Mouse (Mus musculus): ENCODE results near the gene Pkdrej. TPM values are rescaled to one million over a fixed set of nuclear protein-coding genes. Genes with fewer than 3 reads are reported as not detected.
A peak's percentile ranks its signal among the peaks of the same experiment; 100 is the strongest.
"Not testable (repeated sequence)": the region's sequence is repeated elsewhere in the genome, so short reads cannot be mapped to it uniquely, and the experiment has no call there.

The Pkdrej gene
- 0.16 and 0.30 TPM in 2 replicates for polyA plus RNA-seq (2012; rRNA removed)

DNA sequence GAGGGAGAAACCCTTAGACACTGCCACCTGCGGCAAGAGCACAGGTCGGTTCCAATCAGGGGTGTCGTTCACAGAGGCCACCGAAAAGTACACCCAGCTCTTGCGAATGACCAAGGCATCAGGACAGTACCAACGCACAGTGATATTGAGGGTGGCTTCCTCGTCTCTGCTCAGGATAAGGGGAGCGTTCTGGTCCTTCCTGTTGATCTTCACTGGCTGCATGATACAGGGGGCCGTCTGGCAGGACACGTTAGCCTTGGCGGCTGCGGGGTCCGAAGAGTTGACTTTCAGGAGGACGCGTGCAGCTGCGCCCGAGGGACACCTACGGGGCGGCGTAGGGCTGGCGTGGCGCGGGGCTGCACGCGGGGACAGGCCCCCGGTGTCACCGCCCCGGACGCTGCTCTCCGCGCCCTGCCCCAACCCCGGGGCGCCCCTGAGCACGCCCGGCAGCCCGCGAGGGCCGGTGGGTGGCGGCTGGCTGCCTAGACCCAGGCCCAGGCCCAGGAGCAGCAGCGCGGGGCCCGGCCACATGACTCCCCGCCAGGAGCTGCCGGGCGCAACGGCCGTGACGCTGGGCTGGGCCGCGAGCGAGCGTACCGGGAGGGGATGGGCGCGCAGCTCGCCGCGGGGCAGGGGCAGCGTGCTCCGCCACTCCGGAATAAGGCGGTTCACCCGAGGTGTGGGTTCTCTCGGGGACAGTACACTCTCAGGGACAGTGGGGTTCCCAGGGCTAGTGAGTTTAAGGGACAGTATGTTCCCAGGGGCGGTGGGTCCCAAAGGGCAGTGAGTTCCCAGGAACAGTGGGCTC is at the start of gene Pkdrej:
TSS of gene Pkdrej (minus strand) at position 532 of the 808 bp plus-strand sequence.
- WGBS, result 2% methylated on average over 65 of the region's 65 CpGs
- no peak for DNase-seq (ENCODE audit: low read depth, low spot score)

DNA sequence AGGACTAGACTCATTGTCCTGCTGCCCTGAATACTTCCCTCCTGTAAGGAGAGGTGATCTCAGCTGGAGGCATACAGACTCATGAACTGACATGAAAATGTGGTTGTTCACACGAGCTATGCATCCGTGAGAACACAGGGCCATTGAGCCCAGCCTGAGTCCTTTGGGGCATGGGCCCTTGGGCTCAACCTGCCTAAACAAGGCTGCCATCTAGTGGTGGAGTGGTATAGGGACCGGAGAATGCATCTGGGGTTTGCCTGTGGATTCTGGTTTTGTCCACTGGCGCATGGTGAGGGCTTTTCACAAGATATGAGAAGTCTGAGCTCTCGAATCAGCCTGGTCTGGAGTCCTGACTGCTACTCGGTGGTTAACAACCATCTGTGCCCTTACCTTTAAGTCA is 46.2 kb upstream of the Pkdrej start:
- DNase-seq (ENCODE audit: low read depth, low spot score), result no peak
- 40% methylated on average over 6 of the region's 6 CpGs for WGBS

DNA sequence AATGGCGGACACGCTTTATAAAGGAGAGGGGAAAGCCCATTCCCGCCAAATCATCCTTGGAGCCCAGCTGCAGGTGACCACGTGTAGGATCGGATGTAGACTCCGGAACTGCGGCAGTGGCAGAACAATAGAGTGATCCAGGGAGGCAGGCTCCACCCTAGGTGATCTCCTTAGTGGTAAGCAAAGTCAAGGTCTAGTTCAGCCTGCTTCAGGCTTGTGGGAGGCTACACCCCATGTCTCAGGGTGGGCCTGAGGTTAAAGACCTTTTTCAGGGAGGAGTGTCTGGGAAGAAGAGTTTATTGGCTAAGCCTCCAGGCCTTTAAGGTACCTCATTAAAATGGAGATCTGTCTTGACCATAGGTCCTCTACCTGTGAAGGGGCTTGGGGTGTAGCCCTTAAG is 44.4 kb upstream of the Pkdrej start:
- WGBS, result 89% methylated on average over 7 of the region's 7 CpGs
- not testable (repeated sequence) for DNase-seq (ENCODE audit: low read depth, low spot score)

GRCm38 (mm10) chr15:85859490-85860031 is 38.0 kb upstream of the Pkdrej start, which contains the start of gene Gtse1:
Gene Gtse1 (plus strand): TSS chr15:85859745.
- WGBS, result under 1% methylated on average over 42 of the region's 42 CpGs
- peak; percentile 95 for DNase-seq (ENCODE audit: low read depth, low spot score)

DNA sequence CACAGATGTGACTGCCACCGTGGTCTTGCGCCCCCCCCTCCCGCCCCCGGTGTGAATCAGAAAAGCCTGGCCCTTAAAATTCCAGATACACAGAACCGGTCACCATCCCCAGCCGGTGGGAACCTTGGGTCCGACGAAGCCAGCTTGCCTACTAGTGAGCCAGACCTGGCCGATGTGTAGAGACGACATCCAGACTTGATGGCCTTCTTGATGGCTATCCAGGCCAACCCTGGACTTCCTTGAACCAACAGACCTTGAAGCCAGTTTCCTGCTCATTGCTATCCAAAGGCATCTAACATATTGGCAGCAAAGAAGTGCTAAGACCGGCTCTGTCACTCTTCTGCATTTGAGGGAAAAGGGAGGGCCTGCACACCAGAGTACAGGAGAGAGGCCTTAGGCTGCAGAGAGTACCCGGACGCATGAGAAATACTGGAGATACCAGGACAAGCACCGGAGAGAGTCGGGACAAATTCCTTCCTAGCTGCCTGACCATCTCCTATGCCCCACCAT is 37.5 kb upstream of the Pkdrej start:
- no peak for DNase-seq (ENCODE audit: low read depth, low spot score)
- WGBS, result 7% methylated on average over 15 of the region's 15 CpGs

- 87% methylated on average over 12 of the region's 12 CpGs for WGBS
Observed at GRCm38 (mm10) chr15:85851656-85852392, 30.3 kb upstream of the Pkdrej start.

DNA sequence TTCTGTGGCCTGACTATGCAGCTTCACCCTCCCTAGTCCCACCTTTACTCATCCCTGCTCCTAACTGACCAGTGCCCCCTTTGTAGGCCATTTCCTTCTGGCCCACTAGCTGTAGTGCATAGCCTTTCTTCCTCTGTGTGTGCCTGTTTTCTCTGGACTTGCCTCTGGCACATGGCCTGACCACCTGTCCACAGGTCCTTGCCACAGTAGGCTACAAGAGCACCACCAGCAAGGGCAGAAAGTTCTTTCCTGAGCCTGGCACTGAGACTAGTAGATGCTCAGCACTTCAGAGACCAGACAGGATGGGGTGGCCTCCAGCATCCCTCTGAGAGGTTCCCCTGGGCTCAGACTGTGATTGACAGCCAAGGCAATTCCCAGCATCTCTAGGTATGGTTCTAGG is 23.5 kb upstream of the Pkdrej start:
- DNase-seq (ENCODE audit: low read depth, low spot score), result no peak

More at GRCm38 (mm10) chr15:85851656-85852392, 30.3 kb upstream of the Pkdrej start:
- DNase-seq (ENCODE audit: low read depth, low spot score), result no peak

DNA sequence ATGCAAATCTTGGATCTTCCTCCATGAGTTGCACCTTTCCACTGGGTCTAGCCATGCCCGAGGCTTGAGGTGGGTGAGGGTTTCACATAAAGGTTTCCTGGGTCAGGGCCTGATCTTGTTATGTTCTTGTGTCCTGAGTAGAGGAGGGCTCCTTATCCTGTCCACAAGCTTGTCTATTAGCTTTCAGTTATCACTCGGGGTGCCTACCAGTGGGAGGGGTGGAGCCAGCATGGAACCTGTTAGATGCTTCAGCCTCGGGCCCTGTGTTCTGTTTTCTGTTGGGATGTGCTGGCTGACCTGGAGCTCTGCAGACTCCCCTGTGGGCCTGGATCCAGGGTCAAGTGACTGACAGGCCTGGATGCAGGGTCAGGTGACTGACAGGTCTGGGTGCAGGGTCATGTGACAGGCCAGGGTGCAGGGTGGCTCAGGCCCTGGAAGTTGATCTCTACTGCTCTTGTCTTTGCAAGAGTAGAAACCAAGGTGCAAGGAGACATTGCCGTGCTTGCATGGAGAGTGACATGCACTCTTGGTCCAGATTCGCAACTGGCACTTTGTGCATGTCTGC is 20.3 kb upstream of the Pkdrej start:
- WGBS, result 86% methylated on average over 5 of the region's 5 CpGs
- DNase-seq (ENCODE audit: low read depth, low spot score), result no peak

GRCm38 (mm10) chr15:85840983-85841382 is 19.4 kb upstream of the Pkdrej start:
- 57% methylated on average over 6 of the region's 6 CpGs for WGBS
- no peak for DNase-seq (ENCODE audit: low read depth, low spot score)

DNA sequence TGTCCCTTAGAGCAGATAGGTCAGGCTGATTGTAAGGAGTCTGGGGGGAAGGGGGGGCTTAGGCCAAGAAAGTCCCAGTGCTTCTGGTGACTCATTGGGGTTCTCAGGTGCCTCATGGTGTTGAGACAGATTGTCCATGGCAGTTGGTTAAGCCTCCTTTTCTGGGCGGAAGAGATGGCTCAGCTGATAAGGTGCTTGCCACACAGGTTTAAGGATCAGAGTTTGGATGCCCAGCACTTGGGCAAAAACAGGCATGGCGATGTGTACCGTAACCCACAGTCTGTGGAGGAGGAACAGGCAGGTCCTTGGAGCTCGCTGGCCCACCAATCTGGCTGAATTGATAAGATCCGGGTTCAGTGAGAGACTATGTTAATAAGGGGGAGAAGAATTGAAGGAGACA is 15.4 kb upstream of the Pkdrej start:
- WGBS, result 86% methylated on average over 5 of the region's 5 CpGs
- DNase-seq (ENCODE audit: low read depth, low spot score), result no peak

DNA sequence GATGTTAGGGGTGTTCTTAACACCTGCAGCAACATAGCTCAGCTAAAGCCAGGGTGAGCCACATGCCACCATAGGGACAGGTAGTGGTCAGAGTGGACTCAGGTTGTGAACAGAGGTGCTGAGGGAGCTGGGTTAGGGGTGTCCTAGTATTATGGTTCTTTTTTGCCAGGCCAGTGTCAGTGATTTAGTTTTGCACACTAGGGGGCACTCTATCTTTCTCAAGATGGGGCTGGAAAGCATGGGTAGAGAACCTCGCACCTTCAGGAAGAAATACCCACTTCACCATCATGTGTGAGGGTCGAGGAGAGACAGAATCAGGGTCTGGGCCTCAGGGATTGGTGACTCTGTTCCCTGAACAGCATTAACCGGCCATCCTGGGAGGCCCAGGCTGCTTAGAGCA is 13.8 kb upstream of the Pkdrej start:
- WGBS, result 69% methylated on average over 3 of the region's 3 CpGs
- DNase-seq (ENCODE audit: low read depth, low spot score), result no peak

GRCm38 (mm10) chr15:85832599-85832998 is 11.1 kb upstream of the Pkdrej start:
- no peak for DNase-seq (ENCODE audit: low read depth, low spot score)
- 23% methylated on average over 8 of the region's 8 CpGs for WGBS

DNA sequence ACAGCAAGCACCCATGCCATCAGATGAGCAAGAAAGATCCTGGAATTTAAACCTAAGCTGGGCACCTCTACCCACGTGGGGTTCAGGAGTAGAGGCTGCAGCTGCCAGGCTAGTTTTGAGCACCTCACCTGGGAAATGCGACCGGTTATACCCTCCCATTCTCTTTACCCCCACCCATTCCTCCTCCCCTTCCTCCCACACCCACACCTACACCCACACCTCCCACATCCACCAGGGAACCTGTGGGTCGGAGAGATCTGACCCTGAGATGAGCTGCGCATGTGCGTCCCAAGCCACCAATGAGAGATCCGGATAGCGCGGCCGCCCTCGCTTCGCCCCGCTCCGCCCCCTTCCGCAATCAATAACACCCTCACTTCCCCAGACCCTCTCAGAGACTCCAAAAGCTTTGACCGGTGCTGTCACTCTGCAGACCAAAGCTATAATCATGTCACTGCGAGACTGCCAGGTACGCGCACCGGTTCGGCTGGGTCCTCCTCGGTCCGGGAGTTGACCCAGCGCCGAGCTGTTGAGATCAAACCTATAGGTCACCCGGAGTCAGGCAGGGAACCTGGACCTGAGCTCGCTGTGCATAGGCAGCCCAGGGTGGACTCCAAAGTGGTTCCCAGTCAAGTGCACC is 10.5 kb upstream of the Pkdrej start, which contains the start of gene Ttc38:
TSS of gene Ttc38 (plus strand) at position 353 of the 637 bp plus-strand sequence.
- under 1% methylated on average over 27 of the region's 27 CpGs for WGBS

GRCm38 (mm10) chr15:85829470-85829869 is 7.9 kb upstream of the Pkdrej start:
- 42% methylated on average over 5 of the region's 5 CpGs for WGBS
- DNase-seq (ENCODE audit: low read depth, low spot score), result peak; percentile 42

More for the DNA sequence above, 10.5 kb upstream of the Pkdrej start, which contains the start of gene Ttc38:
- DNase-seq (ENCODE audit: low read depth, low spot score), result peak; percentile 80

DNA sequence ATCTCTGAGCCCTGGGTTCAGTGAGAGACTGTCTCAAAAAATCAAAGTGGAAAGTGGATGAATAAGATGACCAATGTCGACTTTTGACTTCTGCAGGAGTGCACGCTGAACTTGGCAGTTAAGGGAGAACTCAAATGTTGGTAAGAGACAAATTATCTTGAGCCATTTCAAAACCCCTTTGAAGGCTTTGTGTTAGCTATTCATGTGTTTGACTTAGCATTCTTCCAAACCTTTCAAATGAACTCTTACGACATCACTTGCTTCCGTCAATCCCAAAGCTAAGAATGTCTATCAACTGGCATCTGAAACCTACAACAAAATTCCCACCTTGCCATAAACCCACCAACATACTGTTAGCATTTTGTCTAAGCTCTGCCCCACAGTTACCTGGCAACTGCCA is 6.5 kb upstream of the Pkdrej start:
- 49% methylated on average over 4 of the region's 4 CpGs for WGBS
- no peak for DNase-seq (ENCODE audit: low read depth, low spot score)

DNA sequence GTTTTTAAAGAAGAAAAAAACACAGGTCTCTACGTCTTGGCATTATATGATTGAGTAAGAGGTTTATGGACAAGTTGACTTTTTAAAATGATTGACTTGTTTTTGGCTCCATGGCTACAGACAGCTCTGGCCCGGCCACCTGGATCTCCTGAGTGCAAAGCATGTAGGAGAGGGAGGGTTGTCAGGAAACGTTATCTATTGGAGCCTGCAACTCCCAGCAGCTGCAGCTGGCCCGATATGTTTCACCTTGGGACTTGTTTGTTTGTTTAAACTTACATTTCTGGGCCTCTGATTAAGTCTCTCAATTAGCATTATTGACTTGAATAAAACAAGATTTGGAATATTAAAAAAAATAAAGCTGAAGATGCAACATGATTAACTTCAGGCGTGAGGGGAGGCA is 5.1 kb upstream of the Pkdrej start:
- 52% methylated on average over 5 of the region's 5 CpGs for WGBS
- DNase-seq (ENCODE audit: low read depth, low spot score), result no peak

DNA sequence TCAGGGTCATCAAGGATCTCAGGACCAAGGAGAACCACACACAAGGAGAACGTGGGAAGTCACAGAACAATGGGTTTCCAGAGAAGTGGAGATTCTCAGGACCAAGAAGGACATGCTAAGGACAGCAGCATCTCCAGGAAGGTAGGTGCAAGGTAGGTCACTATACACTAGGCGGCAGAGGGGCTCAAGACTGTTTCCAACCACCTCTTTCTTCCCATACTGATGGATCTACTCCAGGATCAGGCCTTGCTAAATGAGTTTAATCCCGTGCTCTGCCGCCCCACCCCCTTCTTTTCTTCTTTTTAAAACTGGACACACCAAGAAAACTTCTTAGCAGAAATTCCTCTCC is 451 bp upstream of the Pkdrej start:
- WGBS, result 26% methylated on average over 4 of the region's 4 CpGs
- DNase-seq (ENCODE audit: low read depth, low spot score), result no peak

DNA sequence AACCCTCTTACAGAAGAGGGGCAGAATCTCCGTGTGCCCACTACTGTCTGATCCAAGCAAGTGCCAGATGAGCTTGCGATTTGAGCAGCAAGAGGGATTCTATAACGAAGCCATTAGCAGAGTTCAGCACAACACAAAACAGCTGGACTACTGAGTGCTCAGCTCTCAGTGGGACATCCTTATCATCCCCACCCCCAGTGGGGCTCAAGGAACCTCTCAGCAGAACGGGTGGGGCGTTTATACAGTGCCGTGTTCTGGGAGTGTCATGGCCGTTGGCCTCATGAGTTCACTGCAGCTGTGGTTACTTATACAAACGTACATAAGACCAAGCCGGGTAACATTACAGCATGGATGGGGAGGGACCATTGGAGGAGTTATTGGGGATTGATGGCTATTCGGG is 8.1 kb downstream of the Pkdrej start:
- WGBS, result 31% methylated on average over 10 of the region's 10 CpGs
- DNase-seq (ENCODE audit: low read depth, low spot score), result peak; percentile 43

DNA sequence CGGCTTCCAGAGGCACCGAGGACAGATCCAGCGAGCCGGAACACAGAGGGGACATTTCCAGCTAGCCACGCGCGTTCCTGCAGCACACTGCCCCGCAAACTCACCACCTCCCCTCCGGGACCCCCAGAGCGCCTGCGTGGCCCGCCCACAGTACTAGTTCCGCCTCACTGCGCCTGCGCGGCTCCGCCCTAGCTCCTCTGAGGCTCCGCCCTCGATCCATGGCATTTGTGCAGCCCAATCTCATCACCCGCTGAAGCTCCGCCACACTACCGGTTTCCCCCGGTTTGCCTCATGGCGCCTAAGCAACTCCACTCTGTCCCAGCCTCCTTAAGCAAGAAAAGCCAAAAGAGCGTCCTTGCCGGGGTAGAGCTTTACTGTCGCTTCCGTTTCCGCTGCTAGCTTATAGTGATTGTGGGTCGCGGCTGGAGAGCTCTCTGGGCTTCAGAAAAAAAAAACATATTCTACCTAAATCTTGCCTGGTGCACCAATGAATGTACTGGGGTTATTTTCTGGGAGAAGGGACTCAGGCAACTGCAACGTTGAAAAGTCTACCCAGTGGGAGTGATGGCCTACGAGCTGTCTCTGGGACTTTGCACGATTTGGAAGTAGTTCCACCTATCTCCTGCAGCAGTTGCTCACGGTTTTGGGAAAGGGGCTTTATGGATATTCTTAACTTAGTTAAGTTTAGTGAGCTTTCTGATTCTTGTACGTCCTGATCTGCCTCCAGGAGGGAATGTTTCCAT is 9.8 kb downstream of the Pkdrej start, which contains the start of gene Cdpf1:
TSS of gene Cdpf1 (minus strand) at position 163 of the 743 bp plus-strand sequence.
- DNase-seq (ENCODE audit: low read depth, low spot score), result peak; percentile 92
- 2% methylated on average over 36 of the region's 36 CpGs for WGBS
